In genomic region chr1:107708601-107709000, GRCm38 (mm10) we compare ENCODE assay signal across 22 mouse cellular contexts.
DNase-seq lines count a peak whose midpoint lies in the region; ATAC-seq lines count a peak whose summit lies in the region.
"Had no signal": no experiment of that assay in that cellular context is flagged by ENCODE, and none has a peak within 500 bp of the region (broad histone marks: within the 10 kb centered on the region; RNA-seq: fewer than 3 reads in every experiment).

No protein-coding gene starts in this region.

- peak; percentile 6 for DNase-seq in kidney, adult 18-20 months
- DNase-seq in kidney, postnatal 10 days, result no peak
- DNase-seq in kidney, postnatal 36 days, result peak; percentile 15 to 38
- no peak for DNase-seq in kidney, adult 11 months
- peak; percentile 4 for DNase-seq in ES-CJ7 (ENCODE audit: low read depth, low spot score)
- DNase-seq: adrenal gland, adult 2 months; adrenal gland, postnatal 14 days; B cell, adult 2 months; cerebellum, adult 11 months; cerebellum, adult 8-10 months; cerebellum, postnatal 10 days; cerebellum, postnatal 36 days; embryo, embryonic 11 days; gastrocnemius, postnatal 10 days; gastrocnemius, postnatal 36 days; heart, adult 2 months; heart, postnatal 14 days; heart, postnatal 4 days had no signal

- ATAC-seq in CD4-positive, CD25-positive, alpha-beta regulatory T cell, adult 4 months, result no peak
- ATAC-seq: forebrain, embryonic 16.5 days; hindbrain, postnatal 0 days; inflammation-experienced regulatory T-cells, adult 6 months had no signal

Comparison
In these comparisons a context has a peak if more than half of its experiments do, and no peak if none do; other contexts are left out.
1. DNase-seq: peak in kidney, adult 18-20 months (single experiment), kidney, postnatal 36 days (2 of 2) and ES-CJ7 (single experiment); none in kidney, postnatal 10 days (single experiment) and kidney, adult 11 months (single experiment).